Comparison of ENCODE assay signal across 16 mouse cellular contexts in genomic region chr10:78745453-78746232, GRCm38 (mm10). TPM values are rescaled to one million over a fixed set of nuclear protein-coding genes. Genes with fewer than 3 reads are reported as not detected.
DNase-seq lines count a peak whose midpoint lies in the region; ATAC-seq and TF ChIP-seq lines count a peak whose summit lies in the region.
"Had no signal": no experiment of that assay in that cellular context is flagged by ENCODE, and none has a peak within 500 bp of the region (broad histone marks: within the 10 kb centered on the region; RNA-seq: fewer than 3 reads in every experiment).

No protein-coding gene starts in this region.

- no peak overlapping the region for H3K4me2 ChIP-seq in liver, postnatal 0 days (ENCODE audit: low read depth, low read length)
- no peak overlapping the region for H3K4me2 ChIP-seq in liver, embryonic 12.5 days
- H3K4me2 ChIP-seq: embryonic facial prominence, embryonic 15.5 days; neural tube, embryonic 15.5 days had no signal

- no peak overlapping the region for H3K4me3 ChIP-seq in cerebellum, adult 2 months (replicated peaks; ENCODE audit: insufficient read depth, low read depth, low read length)
- no peak overlapping the region for H3K4me3 ChIP-seq in liver, postnatal 0 days (ENCODE audit: low read depth, low read length)
- H3K4me3 ChIP-seq in liver, embryonic 12.5 days, result no peak overlapping the region
- no peak overlapping the region for H3K4me3 ChIP-seq in embryonic facial prominence, embryonic 10.5 days
- H3K4me3 ChIP-seq: embryonic facial prominence, embryonic 15.5 days had no signal

- H3K9me3 ChIP-seq in liver, postnatal 0 days (ENCODE audit: low read length), result no peaks in the 10 kb centered on the region
- no peaks in the 10 kb centered on the region for H3K9me3 ChIP-seq in liver, embryonic 12.5 days (replicated peaks)
- H3K9me3 ChIP-seq in embryonic facial prominence, embryonic 10.5 days, result no peaks in the 10 kb centered on the region
- H3K9me3 ChIP-seq: embryonic facial prominence, embryonic 15.5 days; neural tube, embryonic 15.5 days had no signal

- no peak for DNase-seq in cerebellum, adult 2 months
- DNase-seq in cerebellum, postnatal 36 days, result no peak
- no peak for DNase-seq in liver, postnatal 0 days
- peak; percentile 54 for DNase-seq in embryonic facial prominence, embryonic 10.5 days (ENCODE audit: low spot score)
- no peak for DNase-seq in frontal cortex, postnatal 36 days (ENCODE audit: low spot score in 2 of 2)
- no peak for DNase-seq in adrenal gland, postnatal 25 days
- DNase-seq: gastrocnemius, postnatal 10 days; layer of hippocampus, postnatal 36 days; lung, postnatal 4 days had no signal

- H3K9ac ChIP-seq in liver, postnatal 0 days (replicated peaks), result no peak overlapping the region
- no peak overlapping the region for H3K9ac ChIP-seq in liver, embryonic 12.5 days
- H3K9ac ChIP-seq: embryonic facial prominence, embryonic 15.5 days; neural tube, embryonic 15.5 days had no signal

- H3K36me3 ChIP-seq in liver, postnatal 0 days (replicated peaks; ENCODE audit: insufficient read depth, low read length), result no peaks in the 10 kb centered on the region
- H3K36me3 ChIP-seq in liver, embryonic 12.5 days, result no peaks in the 10 kb centered on the region
- no peaks in the 10 kb centered on the region for H3K36me3 ChIP-seq in embryonic facial prominence, embryonic 10.5 days (replicated peaks)
- H3K36me3 ChIP-seq: embryonic facial prominence, embryonic 15.5 days; neural tube, embryonic 15.5 days had no signal

- no peak for TF ChIP-seq EP300 in liver, postnatal 0 days (IDR thresholded peaks at IDR 0.05; ENCODE audit: low read depth)

- ATAC-seq in liver, postnatal 0 days, result no peak
- ATAC-seq in liver, embryonic 12.5 days, result no peak
- 0 out of 2 replicates have a peak, but pooled peaks have one; percentile 41 for ATAC-seq in megakaryocyte-erythroid progenitor cell, adult 5-6 weeks (replicated peaks; ENCODE audit: low FRiP score, low TSS enrichment, poor library complexity, severe bottlenecking)

- no peak overlapping the region for H3K27ac ChIP-seq in cerebellum, adult 2 months (ENCODE audit: insufficient read depth, low read length)
- no peak overlapping the region for H3K27ac ChIP-seq in liver, postnatal 0 days (ENCODE audit: low read depth)
- H3K27ac ChIP-seq in liver, embryonic 12.5 days, result no peak overlapping the region
- no peak overlapping the region for H3K27ac ChIP-seq in embryonic facial prominence, embryonic 10.5 days (replicated peaks)
- H3K27ac ChIP-seq: embryonic facial prominence, embryonic 15.5 days; neural tube, embryonic 15.5 days had no signal

- no peaks in the 10 kb centered on the region for H3K27me3 ChIP-seq in cerebellum, adult 2 months (ENCODE audit: control insufficient read depth, insufficient read depth, low read length)
- H3K27me3 ChIP-seq in liver, postnatal 0 days (ENCODE audit: insufficient read depth, low read length), result no peaks in the 10 kb centered on the region
- peaks cover 16% of the 10 kb centered on the region; the same call in 1 of the 2 replicates for H3K27me3 ChIP-seq in liver, embryonic 12.5 days (replicated peaks)
- H3K27me3 ChIP-seq in embryonic facial prominence, embryonic 10.5 days (replicated peaks; ENCODE audit: low read depth, poor library complexity, severe bottlenecking), result peaks cover 12% of the 10 kb centered on the region
- H3K27me3 ChIP-seq: embryonic facial prominence, embryonic 15.5 days; neural tube, embryonic 15.5 days had no signal

- no peak for TF ChIP-seq POLR2A in cerebellum, adult 2 months (IDR thresholded peaks at IDR 0.05; ENCODE audit: borderline replicate concordance, insufficient read depth, low read length)

- 67% methylated on average over 4 of the region's 4 CpGs for WGBS in cerebellum, adult 2 months
- 40% methylated on average over 4 of the region's 4 CpGs for WGBS in liver, postnatal 0 days (ENCODE audit: insufficient replicate concordance)
- WGBS in liver, embryonic 12.5 days (ENCODE audit: insufficient replicate concordance), result 36% methylated on average over 4 of the region's 4 CpGs
- WGBS in embryonic facial prominence, embryonic 10.5 days, result 37% methylated on average over 4 of the region's 4 CpGs

- TF ChIP-seq CTCF in cerebellum, adult 2 months (IDR thresholded peaks at IDR 0.05; ENCODE audit: borderline replicate concordance, insufficient read depth, low read depth, low read length), result peak; percentile 21; the same call in 1 of the 2 replicates
- TF ChIP-seq CTCF in liver, postnatal 0 days (IDR thresholded peaks at IDR 0.05; ENCODE audit: low read depth), result peak; percentile 23

- H3K4me1 ChIP-seq in cerebellum, adult 2 months (ENCODE audit: control insufficient read depth, insufficient read depth, low read length), result no peaks in the 10 kb centered on the region
- H3K4me1 ChIP-seq in liver, postnatal 0 days (ENCODE audit: insufficient read depth), result no peaks in the 10 kb centered on the region
- 0 out of 2 replicates have a peak, but pooled peaks cover 4% of the 10 kb centered on the region for H3K4me1 ChIP-seq in liver, embryonic 12.5 days
- H3K4me1 ChIP-seq in embryonic facial prominence, embryonic 10.5 days, result peaks cover 34% of the 10 kb centered on the region

RNA-seq across cellular contexts. Expression of gene Ccdc105, which starts 7.2 kb away (rescaled TPM):
- polyA plus RNA-seq in cerebellum, adult 2 months (2012; rRNA removed), result 0.27 and 0.33 TPM in 2 replicates
- polyA plus RNA-seq in liver, postnatal 0 days (2015; fragmentation: Nextera tagmentation; extraction: Ambion mirVana), result not detected in 2 replicates
- polyA plus RNA-seq in liver, embryonic 12.5 days (2016; fragmentation: Nextera tagmentation; extraction: Ambion mirVana), result not detected in 2 replicates
- polyA plus RNA-seq in embryonic facial prominence, embryonic 10.5 days (2016; fragmentation: Nextera tagmentation; extraction: Ambion mirVana), result 0.13 and 0.16 TPM in 2 replicates
- total RNA-seq in megakaryocyte-erythroid progenitor cell, adult 5-6 weeks (2014; fragmentation: Nextera tagmentation), result not detected in 2 replicates
- total RNA-seq in megakaryocyte-erythroid progenitor cell, adult 5-6 weeks (2017), result not detected in 2 replicates
- not detected in 2 replicates for total RNA-seq in adrenal gland, postnatal 25 days (2021)
- total RNA-seq: gastrocnemius, postnatal 10 days; hematopoietic stem cell, adult 5-6 weeks had no signal
- polyA plus RNA-seq: C2C12; spleen, adult 2 months had no signal

RNA-seq across cellular contexts. Expression of gene Casp14, which starts 27.5 kb away (rescaled TPM):
- polyA plus RNA-seq in cerebellum, adult 2 months (2012; rRNA removed), result not detected in 2 replicates
- not detected in 2 replicates for polyA plus RNA-seq in liver, postnatal 0 days (2015; fragmentation: Nextera tagmentation; extraction: Ambion mirVana)
- polyA plus RNA-seq in liver, embryonic 12.5 days (2016; fragmentation: Nextera tagmentation; extraction: Ambion mirVana), result not detected in 2 replicates
- polyA plus RNA-seq in embryonic facial prominence, embryonic 10.5 days (2016; fragmentation: Nextera tagmentation; extraction: Ambion mirVana), result not detected in 2 replicates
- total RNA-seq in megakaryocyte-erythroid progenitor cell, adult 5-6 weeks (2014; fragmentation: Nextera tagmentation), result not detected in 2 replicates
- total RNA-seq in megakaryocyte-erythroid progenitor cell, adult 5-6 weeks (2017), result not detected in 2 replicates
- not detected in 2 replicates for total RNA-seq in adrenal gland, postnatal 25 days (2021)
- total RNA-seq: gastrocnemius, postnatal 10 days; hematopoietic stem cell, adult 5-6 weeks; layer of hippocampus, postnatal 36 days had no signal
- polyA plus RNA-seq: C2C12; neural tube, embryonic 15.5 days; spleen, adult 2 months had no signal

RNA-seq across cellular contexts. Expression of gene Slc1a6, which starts 34.7 kb away (rescaled TPM):
- polyA plus RNA-seq in cerebellum, adult 2 months (2012; rRNA removed), result 154 and 167 TPM in 2 replicates
- 0.08 and 0.13 TPM in 2 replicates for polyA plus RNA-seq in liver, postnatal 0 days (2015; fragmentation: Nextera tagmentation; extraction: Ambion mirVana)
- 0.61 and 0.78 TPM in 2 replicates for polyA plus RNA-seq in liver, embryonic 12.5 days (2016; fragmentation: Nextera tagmentation; extraction: Ambion mirVana)
- polyA plus RNA-seq in embryonic facial prominence, embryonic 10.5 days (2016; fragmentation: Nextera tagmentation; extraction: Ambion mirVana), result 1.2 and 1.4 TPM in 2 replicates
- not detected in 2 replicates for total RNA-seq in megakaryocyte-erythroid progenitor cell, adult 5-6 weeks (2014; fragmentation: Nextera tagmentation)
- not detected in 2 replicates for total RNA-seq in megakaryocyte-erythroid progenitor cell, adult 5-6 weeks (2017)
- 0.21 TPM in 1 of 2 replicates, not detected in the other for total RNA-seq in adrenal gland, postnatal 25 days (2021)
- total RNA-seq: hematopoietic stem cell, adult 5-6 weeks had no signal
- polyA plus RNA-seq: C2C12 had no signal

Comparison
In these comparisons a context has a peak if more than half of its experiments do, and no peak if none do; other contexts are left out.
1. RNA of gene Slc1a6, which starts 34.7 kb away (polyA plus RNA-seq): 154 to 167 TPM in cerebellum, adult 2 months; 1.2 to 1.4 TPM in embryonic facial prominence, embryonic 10.5 days, 0.61 to 0.78 TPM in liver, embryonic 12.5 days and 0.08 to 0.13 TPM in liver, postnatal 0 days; every median in the first group is over 10 times any median in the second.